In the genomic region with DNA sequence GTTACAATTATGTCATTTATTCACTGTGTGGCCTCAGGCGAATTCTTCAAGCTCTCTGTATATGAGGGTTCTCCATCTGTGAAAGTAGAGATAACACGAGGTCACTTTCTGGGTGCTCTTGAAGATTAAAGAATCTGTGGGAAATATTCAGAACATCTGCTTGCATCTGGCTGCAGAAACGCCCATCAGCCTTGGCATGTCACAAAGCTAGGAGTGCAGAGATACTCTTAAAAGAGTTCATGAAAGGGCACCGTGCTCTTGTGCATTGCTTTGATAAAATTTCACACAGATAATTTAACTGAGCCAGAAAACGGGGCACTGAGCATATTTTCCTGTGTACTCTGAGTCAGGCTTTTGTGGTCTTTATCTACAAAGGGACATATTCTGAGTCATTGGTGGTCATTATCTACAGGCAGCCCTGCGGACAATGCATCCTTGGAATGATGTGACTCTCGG, we compare ENCODE assay signal across 1 mouse cellular context.
A peak's percentile ranks its signal among the peaks of the same experiment; 100 is the strongest.
TF ChIP-seq lines count a peak whose summit lies in the region.

No protein-coding gene starts in this region.

TF ChIP-seq in MEL, 35 proteins besides CTCF, POLR2A, EP300 and RAD21 (continued from another document):
- TF ChIP-seq MYB (IDR thresholded peaks at IDR 0.05; ENCODE audit: low read depth, low read length) (peak; percentile 75; the same call in 1 of the 2 replicates), ZMIZ1 (IDR thresholded peaks at IDR 0.05; ENCODE audit: low read depth, low read length) (no peak), HCFC1 (IDR thresholded peaks at IDR 0.05; ENCODE audit: low read depth, low read length) (peak; percentile 55), ZC3H11A (IDR thresholded peaks at IDR 0.05; ENCODE audit: low read depth, low read length) (0 out of 2 replicates have a peak, but pooled peaks have one; percentile 8), GATA1 (IDR thresholded peaks at IDR 0.05; ENCODE audit: low read depth, low read length) (peak; percentile 99), NRF1 (IDR thresholded peaks at IDR 0.05; ENCODE audit: insufficient read depth, low read depth, low read length, poor library complexity, severe bottlenecking) (no peak), MYC (IDR thresholded peaks at IDR 0.05; ENCODE audit: low read depth, low read length) (peak; percentile 85), TCF12 (IDR thresholded peaks at IDR 0.05; ENCODE audit: low read depth, low read length) (peak; percentile 97), RCOR1 (IDR thresholded peaks at IDR 0.05; ENCODE audit: low read depth, low read length) (peak; percentile 97), KAT2A (conservative IDR thresholded peaks at IDR 0.05; ENCODE audit: low read depth, low read length) (no peak), ZKSCAN1 (IDR thresholded peaks at IDR 0.05; ENCODE audit: low read depth, low read length) (no peak), CHD1 (IDR thresholded peaks at IDR 0.05; ENCODE audit: low read depth, low read length) (no peak), JUND (IDR thresholded peaks at IDR 0.05; ENCODE audit: low read depth, low read length) (peak; percentile 95), TAL1 (IDR thresholded peaks at IDR 0.05; ENCODE audit: low read length) (peak; percentile 97), MEF2A (IDR thresholded peaks at IDR 0.05; ENCODE audit: extremely low read depth, insufficient replicate concordance, low read depth, low read length, poor library complexity, severe bottlenecking) (no peak), UBTF (IDR thresholded peaks at IDR 0.05; ENCODE audit: borderline replicate concordance, insufficient read depth, low read depth, low read length) (no peak), POLR2AphosphoS2 (IDR thresholded peaks at IDR 0.05; ENCODE audit: low read length) (no peak), USF1 (IDR thresholded peaks at IDR 0.05; ENCODE audit: low read depth, low read length) (no peak), USF2 (IDR thresholded peaks at IDR 0.05; ENCODE audit: borderline replicate concordance in 1 of 2, insufficient read depth in 1 of 2, low read depth in 1 of 2, low read length in 2 of 2) (no peak), MXI1 (IDR thresholded peaks at IDR 0.05; ENCODE audit: low read depth, low read length) (peak; percentile 63), SMC3 (IDR thresholded peaks at IDR 0.05; ENCODE audit: low read depth, low read length) (no peak), MAX (IDR thresholded peaks at IDR 0.05; ENCODE audit: low read length) (peak; percentile 53), MAFK (IDR thresholded peaks at IDR 0.05; ENCODE audit: borderline replicate concordance, low read depth, low read length) (0 out of 2 replicates have a peak, but pooled peaks have one; percentile 59), NELFE (IDR thresholded peaks at IDR 0.05; ENCODE audit: low read depth, low read length) (no peak), ZNF384 (IDR thresholded peaks at IDR 0.05; ENCODE audit: low read depth, low read length) (0 out of 2 replicates have a peak, but pooled peaks have one; percentile 26), CHD2 (IDR thresholded peaks at IDR 0.05; ENCODE audit: low read length) (no peak), MAZ (IDR thresholded peaks at IDR 0.05; ENCODE audit: low read depth, low read length) (peak; percentile 39; the same call in 1 of the 2 replicates), TBP (IDR thresholded peaks at IDR 0.05; ENCODE audit: low read depth, low read length) (0 out of 2 replicates have a peak, but pooled peaks have one; percentile 10), ETS1 (IDR thresholded peaks at IDR 0.05; ENCODE audit: low read depth, low read length) (peak; percentile 97), SIN3A (IDR thresholded peaks at IDR 0.05; ENCODE audit: low read length) (peak; percentile 85)
